Mouse (Mus musculus) right cerebral cortex, postnatal 36 days (tissue): Measurements from ENCODE around the gene Eme2.

Experiments used
- DNase-seq, 2 experiments: peaks; one replicate each; pipeline ENCODE4 v3.0.0; 2022; ENCODE audit warnings: low spot score in 2 of 2, mixed read lengths in 1 of 2

Eme2 gene

DNA sequence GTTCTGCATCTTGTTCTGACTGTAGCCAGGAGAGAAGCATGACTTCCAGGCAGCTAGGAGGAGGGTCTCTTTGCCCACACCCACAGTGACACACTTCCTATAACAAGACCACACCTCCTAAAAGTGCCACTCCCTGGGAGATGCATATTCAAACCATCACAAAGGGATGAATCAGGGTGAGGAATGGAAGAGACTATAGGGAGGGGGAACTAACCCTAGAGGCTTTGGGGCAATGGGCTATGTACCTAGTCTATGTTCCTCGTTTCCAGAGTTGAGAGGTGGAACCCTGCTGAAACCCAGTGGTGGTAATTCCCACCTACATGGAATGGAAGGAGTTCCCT is 20.5 kb downstream of the Eme2 start:
- no peak for DNase-seq

DNA sequence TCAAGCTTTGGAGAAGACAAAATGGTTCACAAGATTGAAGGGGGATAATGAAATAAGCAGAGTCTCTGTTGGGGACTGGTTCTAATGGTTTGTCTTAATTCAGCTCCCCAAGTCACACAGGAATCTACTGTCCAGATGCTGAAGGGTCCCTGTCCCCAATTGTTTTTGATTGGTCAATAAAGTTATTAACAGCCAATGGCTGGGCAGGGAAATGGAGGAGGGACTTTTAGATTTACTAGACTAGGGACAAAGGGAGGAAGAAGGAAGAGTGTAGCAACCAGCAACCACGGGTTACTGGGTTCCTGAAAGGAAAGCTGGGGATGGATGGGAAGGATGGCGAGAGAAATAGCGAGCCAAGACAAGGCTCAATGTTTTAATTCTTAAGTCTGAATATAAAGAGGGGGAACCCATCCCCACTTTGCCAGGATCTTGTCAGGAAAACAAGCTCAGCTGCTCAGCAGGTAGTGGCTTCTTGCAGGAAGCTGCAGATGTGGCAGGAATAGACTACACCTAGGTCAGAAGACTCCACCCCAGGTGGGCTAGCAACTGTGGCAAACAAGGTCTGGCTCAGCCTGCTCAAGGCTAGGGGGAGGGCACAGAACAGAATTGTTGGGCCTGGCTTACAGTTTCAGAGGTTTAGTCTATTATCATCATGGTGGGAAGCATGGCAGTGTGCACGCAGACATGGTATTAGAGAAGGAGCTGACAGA is 21.0 kb downstream of the Eme2 start:
- no peak for DNase-seq

DNA sequence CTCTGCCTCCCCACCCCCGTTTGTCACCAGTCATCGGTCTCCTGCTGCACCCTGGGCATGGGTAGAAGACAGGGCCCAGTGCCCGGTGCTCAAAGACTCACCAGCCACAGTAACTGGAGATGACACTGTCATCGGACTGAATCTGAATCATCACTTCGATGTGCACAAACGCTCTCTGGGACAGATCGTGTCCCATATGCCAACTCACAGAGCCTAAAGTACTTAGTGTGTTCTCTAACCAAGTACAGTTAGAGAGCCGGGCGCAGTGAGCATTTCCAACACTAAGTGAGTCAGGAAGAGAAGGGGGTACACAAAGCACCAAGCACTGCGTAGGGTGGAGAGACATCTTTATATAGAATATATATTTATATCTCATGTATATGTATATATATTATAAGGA is 27.0 kb downstream of the Eme2 start:
- DNase-seq = peak in 1 of 2 experiments; percentile 52

DNA sequence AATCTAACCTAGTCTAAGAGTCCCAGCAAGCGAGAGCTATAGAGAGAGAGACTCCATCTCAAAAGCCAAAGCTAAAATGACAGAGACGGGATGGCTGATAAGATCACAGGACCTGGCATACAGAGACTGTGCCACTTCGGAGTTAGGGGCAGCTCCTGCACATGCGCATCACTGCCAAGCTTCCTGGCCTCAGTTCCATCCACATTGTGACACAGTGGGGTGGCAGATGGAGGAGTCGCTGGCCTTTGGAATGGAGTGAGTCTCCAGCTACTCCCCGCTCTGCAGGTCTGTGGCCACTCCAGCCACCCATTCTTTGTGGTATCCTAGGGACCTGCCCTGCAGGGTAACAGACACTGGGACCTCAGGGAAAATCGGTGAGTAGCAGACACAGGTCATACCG is 29.1 kb downstream of the Eme2 start, which contains the start of gene Igfals:
TSS of gene Igfals (plus strand) at position 222 of the 400 bp plus-strand sequence.
- DNase-seq = no peak

DNA sequence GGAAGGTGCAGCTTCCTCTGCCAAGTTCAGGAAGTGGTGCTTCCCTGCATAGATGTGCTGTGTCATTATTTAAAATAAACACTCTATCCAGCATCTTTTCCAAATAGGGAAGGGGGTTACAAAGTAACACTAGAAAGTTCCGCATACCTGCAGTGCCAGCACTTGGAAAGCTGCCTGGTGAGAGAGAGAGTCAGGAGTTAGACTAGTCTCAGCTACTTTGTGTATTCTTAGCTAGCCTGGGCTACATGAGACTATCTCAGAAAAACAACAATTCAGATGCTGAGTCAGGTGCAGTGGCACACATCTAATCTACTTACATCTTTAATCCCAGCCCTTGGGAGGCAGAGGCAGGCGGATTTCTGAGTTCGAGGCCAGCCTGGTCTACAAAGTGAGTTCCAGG is 33.1 kb downstream of the Eme2 start:
- no peak for DNase-seq

- DNase-seq = no peak
These were observed 34.8 kb downstream of the Eme2 start for GRCm38 (mm10) chr17:24860076-24860475.

GRCm38 (mm10) chr17:24858967-24859366 is 35.9 kb downstream of the Eme2 start:
- DNase-seq = no peak

DNA sequence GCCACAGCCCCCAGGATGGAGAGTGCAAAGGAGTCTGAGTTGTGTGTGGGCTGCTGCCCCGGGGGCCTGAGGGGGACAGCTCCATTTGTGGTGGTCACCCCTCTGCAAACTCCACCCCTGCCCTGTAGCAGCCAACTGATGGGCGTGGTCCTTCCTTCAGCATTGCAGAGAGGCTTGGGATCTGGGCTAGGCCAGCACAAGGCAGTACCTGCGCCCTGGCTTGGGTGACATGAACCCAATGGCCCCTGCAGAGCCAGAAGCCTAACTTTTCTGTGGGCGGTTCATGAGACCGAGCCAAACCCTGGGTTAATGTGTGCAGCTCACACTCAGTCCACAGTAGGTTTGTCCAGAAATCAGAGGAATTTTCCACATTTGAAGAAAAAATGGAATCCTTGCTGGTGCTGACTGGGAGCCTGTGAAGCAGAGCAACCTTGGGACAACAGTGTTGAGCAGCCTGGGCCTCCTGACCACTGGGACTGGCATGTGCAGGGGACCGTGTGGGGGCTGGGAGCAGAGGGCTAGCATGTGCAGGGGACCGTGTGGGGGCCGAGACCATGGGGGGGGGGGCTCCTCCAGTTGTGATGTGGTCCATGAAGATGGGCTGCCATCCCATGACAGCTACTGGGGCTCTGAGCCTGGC is 36.9 kb downstream of the Eme2 start:
- no peak for DNase-seq

GRCm38 (mm10) chr17:24856589-24856988 is 38.3 kb downstream of the Eme2 start:
- no peak for DNase-seq

DNA sequence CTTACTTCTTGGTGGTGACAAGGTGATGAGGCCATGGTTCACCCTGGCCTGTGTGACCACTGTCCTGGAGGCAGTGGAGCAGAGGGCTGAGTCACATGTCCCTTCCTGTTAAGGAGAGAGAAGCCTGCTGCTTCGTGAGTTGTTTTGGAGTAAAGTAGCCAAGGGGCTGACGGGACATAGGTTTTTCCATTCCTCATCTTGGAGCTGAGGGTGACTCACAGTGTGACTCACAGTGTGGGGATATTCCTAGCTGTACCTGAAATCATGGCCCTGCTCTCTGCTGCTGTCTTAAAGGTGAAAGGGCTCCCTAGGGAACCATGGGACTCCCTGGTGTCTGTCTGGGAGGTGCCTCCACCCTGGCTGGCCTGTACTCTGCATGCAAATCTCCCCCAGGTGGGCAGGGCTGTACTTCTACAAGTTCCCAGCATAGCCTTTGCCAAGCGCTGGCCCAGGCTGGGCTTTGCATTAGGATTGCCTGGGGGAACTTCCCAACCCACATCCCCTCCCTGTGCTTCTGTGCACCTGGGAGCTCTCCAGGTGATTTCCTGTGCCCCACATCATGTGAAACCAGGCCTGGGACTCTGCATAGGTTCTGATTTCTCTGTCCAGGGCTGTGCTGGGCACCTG is 38.9 kb downstream of the Eme2 start:
- no peak for DNase-seq

- DNase-seq = no peak
These were observed 43.3 kb downstream of the Eme2 start for GRCm38 (mm10) chr17:24851381-24852125.

DNA sequence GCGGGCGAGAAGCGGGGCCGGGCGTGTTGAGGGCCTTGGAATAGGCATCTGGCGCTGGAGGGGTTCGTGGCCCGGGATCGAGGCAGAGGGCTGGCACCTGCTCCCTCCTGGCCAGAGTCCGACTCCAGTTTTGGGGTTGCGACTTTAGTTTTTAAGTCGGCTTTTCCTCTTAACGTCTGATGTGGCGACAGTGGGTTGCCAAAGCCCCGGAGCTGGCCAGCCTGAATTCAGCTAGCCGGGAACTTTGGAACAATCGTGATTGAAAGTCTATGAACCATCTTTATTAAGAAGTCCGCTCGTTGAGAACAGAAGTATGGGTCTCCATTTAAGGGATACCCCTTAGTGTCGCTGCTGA is 44.1 kb downstream of the Eme2 start:
- no peak for DNase-seq

GRCm38 (mm10) chr17:24850065-24850772 is 44.7 kb downstream of the Eme2 start, which contains the start of gene Fahd1:
Gene Fahd1, minus strand, starts transcription at chr17:24850364.
- DNase-seq = peak; percentile 97

DNA sequence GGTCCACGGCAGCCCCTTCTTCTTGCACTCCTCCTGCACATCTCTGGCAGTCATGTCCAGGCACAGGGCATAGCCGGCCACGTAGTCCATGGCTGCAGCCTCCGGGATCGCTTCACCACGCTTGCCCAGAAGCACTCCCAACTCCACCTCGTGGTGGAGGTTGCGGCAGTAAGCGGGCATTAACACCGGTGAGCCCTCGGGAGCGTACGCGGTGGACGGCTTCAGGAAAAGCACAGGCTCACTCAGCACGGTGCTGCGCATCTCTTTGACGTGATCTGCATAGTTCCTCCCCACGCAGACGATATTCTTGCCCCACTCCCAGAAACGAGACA is 45.2 kb downstream of the Eme2 start:
- no peak for DNase-seq

- no peak for DNase-seq
These were observed 46.3 kb downstream of the Eme2 start for GRCm38 (mm10) chr17:24848600-24849031.

DNA sequence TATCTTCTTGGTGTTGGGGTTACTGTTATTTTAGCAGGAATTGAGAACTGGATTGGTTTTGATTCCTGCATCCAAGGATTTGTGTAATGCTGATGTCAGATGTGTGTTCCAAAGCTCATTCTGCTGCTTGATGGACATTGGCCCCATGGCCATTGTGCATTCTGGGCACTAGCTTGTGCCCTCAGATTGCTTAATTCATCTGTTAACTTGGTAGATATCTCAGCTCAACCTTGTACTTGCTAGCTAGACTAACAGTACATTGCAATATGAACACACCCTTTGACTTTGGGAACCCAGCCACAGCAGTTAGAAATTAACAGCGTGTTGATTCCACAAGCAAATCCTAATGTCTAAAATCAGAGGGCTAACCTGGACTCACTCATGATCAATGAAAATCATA is 47.5 kb downstream of the Eme2 start:
- DNase-seq = no peak

GRCm38 (mm10) chr17:24844525-24844924 is 50.4 kb downstream of the Eme2 start:
- DNase-seq = no peak

DNA sequence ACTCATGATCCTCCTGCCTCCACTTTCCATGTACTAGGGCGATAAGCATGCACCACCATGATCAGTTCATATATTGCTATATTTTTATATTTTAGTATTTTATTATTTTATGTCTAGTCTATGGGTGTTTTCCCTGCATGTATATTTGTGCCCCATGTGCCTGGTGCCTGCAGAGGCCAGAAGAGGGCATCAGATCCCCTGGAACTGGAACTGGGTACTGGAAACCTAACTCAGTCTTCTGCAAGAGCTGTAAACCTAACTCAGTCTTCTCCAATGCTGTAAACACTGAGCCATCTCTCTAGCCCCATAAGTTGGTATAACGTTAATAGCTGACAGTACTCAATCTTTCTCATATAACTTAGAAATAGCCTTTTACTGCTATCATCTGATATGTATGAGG is 52.3 kb downstream of the Eme2 start:
- DNase-seq = no peak

GRCm38 (mm10) chr17:24841133-24841532 is 53.8 kb downstream of the Eme2 start:
- DNase-seq = no peak

DNA sequence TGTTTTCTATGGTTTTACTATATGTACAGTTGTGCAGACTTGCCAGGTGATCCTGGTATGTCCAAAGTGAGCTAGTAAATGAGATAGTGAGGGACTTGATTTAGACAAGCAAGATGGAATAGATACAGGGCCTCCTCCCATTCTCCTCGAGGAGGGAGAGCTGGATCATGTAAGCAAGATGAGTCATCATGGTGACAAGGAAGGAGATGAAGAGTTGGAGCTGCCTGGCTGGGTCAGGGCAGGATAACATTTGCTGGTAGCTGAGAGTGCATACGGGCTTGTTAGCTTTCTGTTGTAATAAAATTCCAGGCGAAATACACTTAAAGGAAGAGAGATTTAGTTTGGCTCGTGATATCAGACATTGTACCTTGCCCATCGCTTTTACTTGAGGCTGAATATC is 54.5 kb downstream of the Eme2 start:
- DNase-seq = no peak

DNA sequence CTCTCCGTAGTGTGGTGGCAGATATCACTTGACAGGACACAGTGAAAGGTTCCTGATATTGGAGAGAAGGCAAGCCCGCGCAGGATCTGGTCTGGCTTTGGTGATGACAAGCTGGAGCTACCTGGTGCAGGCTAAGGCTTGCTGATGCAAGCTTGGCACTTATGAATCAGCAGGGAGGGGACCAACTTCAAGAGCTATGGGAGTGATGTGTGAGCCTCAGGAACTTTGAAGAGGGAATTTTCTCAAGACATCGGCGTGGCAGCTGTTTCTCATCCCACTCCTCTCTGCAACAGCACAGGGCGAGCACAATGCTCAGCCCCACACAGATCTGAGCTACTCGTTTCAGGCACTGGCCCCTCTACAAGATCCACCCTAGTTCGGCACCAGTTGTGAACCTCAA is 55.0 kb downstream of the Eme2 start, which contains the start of gene Hagh:
TSS of gene Hagh (plus strand) at position 302 of the 400 bp plus-strand sequence.
- no peak for DNase-seq
